Mouse (Mus musculus): ENCODE measurements around the gene Crtac1.

GRCm38 (mm10) chr19:42260486-42260885 lies 171.1 kb downstream of the Crtac1 start:
- TF ChIP-seq CTCF (IDR thresholded peaks at IDR 0.05; ENCODE audit: borderline replicate concordance, insufficient read depth, low read length) (no peak), POLR2A (IDR thresholded peaks at IDR 0.05; ENCODE audit: low read depth, low read length) (no peak)

Data from embryonic fibroblast, embryonic 13.5 days (primary cell).